Mouse (Mus musculus): ENCODE data around the gene Actn3. TPM values are rescaled to one million over a fixed set of nuclear protein-coding genes. Genes with fewer than 3 reads are reported as not detected.
A peak's percentile ranks its signal among the peaks of the same experiment; 100 is the strongest.
"Not testable (repeated sequence)": the region's sequence is repeated elsewhere in the genome, so short reads cannot be mapped to it uniquely, and the experiment has no call there.

The Actn3 gene
- polyA plus RNA-seq, 1 experiment from 2014 or later = 6.0 TPM

DNA sequence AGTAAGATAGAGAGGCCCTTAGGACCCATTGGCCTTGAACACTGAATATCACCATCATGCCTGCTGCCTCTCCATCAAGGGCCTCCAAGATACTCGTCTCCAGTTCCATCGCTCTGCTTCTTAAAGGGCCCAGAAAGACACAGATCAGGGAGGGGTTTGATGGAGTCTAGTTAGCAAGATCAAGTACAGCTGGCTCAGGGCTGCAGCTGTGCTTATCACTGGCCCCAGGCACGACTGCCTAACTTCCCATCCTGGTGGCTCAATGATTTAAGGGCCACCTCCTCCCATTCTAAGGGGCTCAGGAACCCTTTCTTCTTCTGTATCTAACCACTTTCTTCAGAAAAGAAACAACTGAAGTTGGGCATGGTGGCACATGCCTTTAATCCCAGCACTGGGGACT lies 14.1 kb upstream of the Actn3 start:
- H3K9me3 ChIP-seq = no peaks in the 10 kb centered on the region
- no peak for ATAC-seq (ENCODE audit: insufficient number of reproducible peaks, insufficient read depth, low FRiP score, low TSS enrichment)
- no peak overlapping the region for H3K4me3 ChIP-seq
- no peaks in the 10 kb centered on the region for H3K4me1 ChIP-seq
- H3K4me2 ChIP-seq (replicated peaks) = no peak overlapping the region
- no peak overlapping the region for H3K27ac ChIP-seq
- WGBS = 76% methylated on average over 3 of the region's 3 CpGs
- H3K9ac ChIP-seq = no peak overlapping the region
- no peaks in the 10 kb centered on the region for H3K27me3 ChIP-seq
- peaks cover 15% of the 10 kb centered on the region for H3K36me3 ChIP-seq

DNA sequence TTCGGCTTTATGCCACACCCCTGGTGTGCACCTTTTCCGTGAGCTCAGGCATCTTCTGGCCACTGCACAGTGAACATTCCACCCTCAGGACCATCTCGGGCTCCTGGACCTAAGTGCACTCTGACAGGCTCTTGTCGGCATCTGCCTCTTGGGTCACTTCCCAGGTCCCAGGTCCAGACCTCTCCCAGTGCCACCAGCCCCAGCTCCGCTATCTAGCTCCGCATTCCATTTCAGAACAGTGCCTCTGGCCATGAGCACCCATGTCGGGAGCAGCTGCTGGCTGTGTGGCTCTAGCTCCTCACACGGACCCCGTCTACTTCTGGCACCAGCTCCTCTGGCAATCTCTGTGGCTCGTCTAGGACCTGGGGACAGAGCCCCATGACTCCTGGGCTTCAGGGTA lies 12.1 kb upstream of the Actn3 start:
- H3K4me3 ChIP-seq = no peak overlapping the region
- H3K9me3 ChIP-seq = no peaks in the 10 kb centered on the region
- H3K9ac ChIP-seq = no peak overlapping the region
- peaks cover 15% of the 10 kb centered on the region for H3K36me3 ChIP-seq
- no peak overlapping the region for H3K4me2 ChIP-seq (replicated peaks)
- no peak for ATAC-seq (ENCODE audit: insufficient number of reproducible peaks, insufficient read depth, low FRiP score, low TSS enrichment)
- no peaks in the 10 kb centered on the region for H3K27me3 ChIP-seq
- H3K4me1 ChIP-seq = no peaks in the 10 kb centered on the region
- 81% methylated on average over 10 of the region's 10 CpGs for WGBS
- no peak overlapping the region for H3K27ac ChIP-seq

DNA sequence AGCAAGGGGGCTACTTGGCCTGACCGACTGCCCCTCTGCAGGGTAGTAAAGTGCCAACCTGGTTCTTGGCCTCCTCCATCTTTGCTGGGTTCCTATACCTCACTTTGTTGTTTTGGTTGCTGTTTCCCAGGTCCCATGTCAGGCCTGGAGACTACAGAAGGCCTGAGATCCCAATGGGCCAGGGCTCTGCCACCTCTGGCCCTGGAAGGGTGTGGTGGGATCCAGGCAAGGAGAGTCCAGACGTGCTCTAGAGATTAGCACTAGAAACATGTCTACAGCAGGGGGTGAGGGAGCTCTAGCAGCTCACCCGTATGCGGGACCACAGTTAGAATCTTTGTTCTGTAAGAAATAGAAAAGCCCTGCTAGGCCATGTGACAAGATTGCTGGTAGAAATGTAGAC lies 6.3 kb upstream of the Actn3 start:
- Histone ChIP-seq H3K36me3 (no peaks in the 10 kb centered on the region), H3K4me2 (replicated peaks) (no peak overlapping the region), H3K9me3 (no peaks in the 10 kb centered on the region), H3K9ac (no peak overlapping the region), H3K27me3 (no peaks in the 10 kb centered on the region), H3K4me3 (no peak overlapping the region), H3K27ac (no peak overlapping the region), H3K4me1 (0 out of 2 replicates have a peak, but pooled peaks cover 4% of the 10 kb centered on the region)
- no peak for ATAC-seq (ENCODE audit: insufficient number of reproducible peaks, insufficient read depth, low FRiP score, low TSS enrichment)
- 79% methylated on average over 4 of the region's 4 CpGs for WGBS

DNA sequence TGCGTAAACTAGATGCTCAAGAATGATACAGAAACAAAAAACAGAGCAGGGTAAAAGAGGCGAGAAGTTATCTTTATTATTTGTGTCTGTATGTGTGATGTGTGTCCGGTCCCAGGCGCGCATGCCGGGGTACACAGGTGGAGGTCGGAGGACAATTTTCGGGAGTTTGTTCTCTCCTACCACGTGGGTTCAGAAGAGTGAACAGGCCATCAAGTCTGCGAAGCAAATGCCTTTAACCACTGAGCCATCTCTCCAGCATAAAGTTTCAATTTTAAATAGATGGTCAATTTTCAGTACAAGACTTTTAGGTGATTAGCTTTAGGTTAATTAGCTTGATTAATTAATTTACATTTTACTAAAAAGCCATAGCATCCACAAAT lies 1.6 kb upstream of the Actn3 start:
- ATAC-seq (ENCODE audit: insufficient number of reproducible peaks, insufficient read depth, low FRiP score, low TSS enrichment) = no peak
- Histone ChIP-seq H3K4me3 (peak overlapping the region; percentile 86), H3K9me3 (no peaks in the 10 kb centered on the region), H3K27ac (no peak overlapping the region), H3K9ac (peak overlapping the region; percentile 75; the same call in 1 of the 2 replicates), H3K36me3 (no peaks in the 10 kb centered on the region), H3K4me1 (peaks cover 14% of the 10 kb centered on the region; the same call in 1 of the 2 replicates), H3K27me3 (no peaks in the 10 kb centered on the region), H3K4me2 (replicated peaks) (peak overlapping the region; percentile 97)
- WGBS = 50% methylated on average over 10 of the region's 10 CpGs

DNA sequence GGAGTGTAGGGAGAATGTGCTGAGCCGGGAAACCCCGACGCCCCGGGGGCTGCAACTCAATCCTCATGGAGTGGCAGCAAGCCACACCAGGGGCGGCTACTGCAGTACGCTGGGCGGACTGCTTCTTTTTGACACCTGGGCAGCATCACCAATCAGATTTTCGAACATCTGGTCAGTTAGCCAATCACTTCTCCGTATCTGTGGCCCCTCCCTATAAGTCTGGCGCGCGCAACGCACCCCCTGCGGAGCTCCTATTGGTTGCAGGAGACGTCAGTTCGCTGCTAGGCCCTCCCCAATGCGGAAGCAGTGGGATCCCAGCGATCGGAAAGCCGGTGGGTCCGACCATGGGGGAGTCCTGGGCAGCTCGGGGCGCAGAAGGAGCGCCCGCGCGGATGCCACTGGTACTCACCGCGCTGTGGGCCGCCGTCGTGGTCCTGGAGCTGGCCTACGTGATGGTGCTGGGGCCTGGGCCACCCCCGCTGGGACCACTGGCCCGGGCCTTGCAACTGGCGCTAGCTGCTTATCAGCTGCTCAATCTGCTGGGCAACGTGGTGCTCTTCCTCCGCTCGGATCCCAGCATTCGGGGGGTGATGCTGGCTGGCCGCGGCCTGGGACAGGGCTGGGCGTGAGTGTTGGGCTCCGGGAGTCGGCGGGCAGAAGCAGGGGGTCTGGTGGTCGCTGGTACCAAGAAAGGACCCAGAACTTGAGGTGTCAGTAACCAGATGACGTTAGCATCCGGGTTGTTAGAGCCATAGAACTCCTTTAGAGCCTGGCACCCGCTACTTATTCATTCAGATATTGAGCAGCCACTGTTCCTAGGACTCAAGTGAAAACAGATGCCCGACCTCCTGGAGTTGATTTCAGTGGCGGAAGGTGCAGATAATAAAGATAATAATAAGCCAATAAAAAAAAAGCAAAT lies 955 bp upstream of the Actn3 start, which contains the start of gene Zdhhc24:
TSS of gene Zdhhc24 (plus strand) at position 264 of the 919 bp plus-strand sequence.
- peak within 1 kb of the TSS; percentile 86 for H3K4me3 ChIP-seq
- peaks cover 14% of the 10 kb centered on the region; the same call in 1 of the 2 replicates for H3K4me1 ChIP-seq
- H3K9me3 ChIP-seq = no peaks in the 10 kb centered on the region
- peak within 1 kb of the TSS; percentile 74 for H3K27ac ChIP-seq
- H3K36me3 ChIP-seq = no peaks in the 10 kb centered on the region
- ATAC-seq (ENCODE audit: insufficient number of reproducible peaks, insufficient read depth, low FRiP score, low TSS enrichment) = peak; percentile 93
- no peaks in the 10 kb centered on the region for H3K27me3 ChIP-seq
- H3K9ac ChIP-seq = peak within 1 kb of the TSS; percentile 75
- peak within 1 kb of the TSS; percentile 97 for H3K4me2 ChIP-seq (replicated peaks)
- WGBS = 1% methylated on average over 52 of the region's 52 CpGs

DNA sequence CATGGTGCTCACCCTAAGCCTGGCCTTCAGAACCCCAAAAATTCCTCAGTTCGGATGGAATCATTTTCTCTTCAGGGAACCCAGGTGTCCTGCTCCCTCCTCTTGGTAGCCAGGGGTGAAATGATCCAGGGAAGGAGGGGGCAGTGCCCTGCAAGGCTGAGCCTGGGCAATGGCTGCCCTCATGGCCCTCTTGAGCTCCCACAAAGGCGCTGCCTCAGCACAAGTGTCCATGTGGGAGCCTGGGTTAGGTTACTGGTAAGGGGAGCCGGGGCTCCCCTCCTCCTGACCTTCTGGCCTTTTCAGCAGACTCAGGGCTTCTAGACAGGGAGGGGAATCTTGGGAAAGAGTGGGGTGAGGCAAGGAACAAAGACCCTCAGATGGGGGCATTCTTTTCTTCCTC lies 954 bp downstream of the Actn3 start:
- Histone ChIP-seq H3K36me3 (no peaks in the 10 kb centered on the region), H3K27ac (no peak overlapping the region), H3K9me3 (no peaks in the 10 kb centered on the region), H3K4me1 (peaks cover 14% of the 10 kb centered on the region; the same call in 1 of the 2 replicates), H3K27me3 (no peaks in the 10 kb centered on the region), H3K4me3 (no peak overlapping the region), H3K9ac (no peak overlapping the region), H3K4me2 (replicated peaks) (no peak overlapping the region)
- 70% methylated on average over 3 of the region's 3 CpGs for WGBS
- ATAC-seq (ENCODE audit: insufficient number of reproducible peaks, insufficient read depth, low FRiP score, low TSS enrichment) = no peak

DNA sequence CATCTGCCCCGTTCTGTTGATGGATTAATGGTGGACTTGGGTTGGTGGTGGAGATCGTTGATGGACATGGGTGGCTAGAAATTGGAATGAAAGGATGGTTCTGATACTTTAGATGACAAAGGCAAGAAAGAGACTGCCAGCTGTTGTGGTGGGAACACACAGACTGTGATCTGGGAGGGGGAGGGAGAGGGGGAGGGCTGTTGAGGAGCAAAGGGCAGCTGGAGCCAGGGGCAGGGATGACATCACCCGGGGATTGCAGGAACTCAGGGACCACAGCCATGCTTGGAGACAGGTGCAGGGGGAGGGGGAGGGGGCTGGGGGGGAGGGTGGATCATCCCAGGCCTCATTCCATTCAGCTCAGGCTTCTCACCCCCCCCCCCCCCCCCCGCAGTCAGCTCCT lies 1.5 kb downstream of the Actn3 start:
- no peak overlapping the region for H3K9ac ChIP-seq
- H3K9me3 ChIP-seq = no peaks in the 10 kb centered on the region
- 66% methylated on average over 3 of the region's 4 CpGs for WGBS
- ATAC-seq (ENCODE audit: insufficient number of reproducible peaks, insufficient read depth, low FRiP score, low TSS enrichment) = no peak
- H3K4me3 ChIP-seq = no peak overlapping the region
- H3K4me2 ChIP-seq (replicated peaks) = no peak overlapping the region
- H3K4me1 ChIP-seq = peaks cover 14% of the 10 kb centered on the region; the same call in 1 of the 2 replicates
- H3K36me3 ChIP-seq = no peaks in the 10 kb centered on the region
- H3K27me3 ChIP-seq = no peaks in the 10 kb centered on the region
- no peak overlapping the region for H3K27ac ChIP-seq

DNA sequence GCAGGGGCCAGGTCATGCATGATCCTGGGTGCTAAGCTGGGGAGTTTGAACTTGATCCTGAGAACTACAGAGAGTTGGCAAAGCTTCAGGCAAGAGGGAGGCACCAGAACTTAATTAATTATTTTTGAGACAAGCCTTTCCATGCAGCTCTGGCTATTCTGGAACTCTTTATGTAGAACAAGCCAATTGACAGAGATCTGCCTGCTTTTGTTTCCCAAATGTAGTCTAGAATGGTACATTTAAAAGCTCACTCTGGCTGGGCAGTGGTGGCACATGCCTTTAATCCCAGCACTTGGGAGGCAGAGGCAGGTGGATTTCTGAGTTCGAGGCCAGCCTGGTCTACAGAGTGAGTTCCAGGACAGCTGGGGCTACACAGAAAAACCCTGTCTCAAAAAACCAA lies 3.1 kb downstream of the Actn3 start:
- H3K27ac ChIP-seq; H3K4me3 ChIP-seq; H3K27me3 ChIP-seq; H3K9me3 ChIP-seq; ATAC-seq (ENCODE audit: insufficient number of reproducible peaks, insufficient read depth, low FRiP score, low TSS enrichment); H3K4me2 ChIP-seq (replicated peaks); H3K36me3 ChIP-seq; H3K9ac ChIP-seq: not testable (repeated sequence)
- 70% methylated on average over 1 of the region's 1 CpGs for WGBS
- H3K4me1 ChIP-seq = peaks cover 14% of the 10 kb centered on the region; the same call in 1 of the 2 replicates

DNA sequence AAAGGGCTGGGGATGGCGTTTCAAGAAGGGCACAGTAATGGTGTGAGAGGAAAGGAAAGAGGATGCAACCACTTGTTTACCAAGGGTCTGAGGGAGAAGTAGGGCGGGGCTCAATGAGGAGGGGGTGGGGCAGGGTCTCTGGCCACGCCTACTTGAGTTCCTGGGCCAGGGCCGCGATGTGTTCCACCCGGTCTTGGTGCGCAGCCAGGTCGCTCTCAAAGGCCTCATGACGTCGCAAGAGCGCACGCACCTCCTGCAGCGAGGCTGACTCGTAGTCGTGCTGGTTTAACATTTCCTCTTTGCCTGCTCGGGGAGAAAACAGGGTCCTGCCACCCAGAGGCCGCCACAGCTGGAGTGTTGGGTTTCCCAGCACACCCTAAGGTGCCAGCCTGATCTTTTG lies 12.6 kb downstream of the Actn3 start:
- Histone ChIP-seq H3K9me3 (no peaks in the 10 kb centered on the region), H3K4me1 (no peaks in the 10 kb centered on the region), H3K27me3 (peaks cover 18% of the 10 kb centered on the region), H3K4me2 (replicated peaks) (peak overlapping the region; percentile 14; the same call in 1 of the 2 replicates), H3K4me3 (no peak overlapping the region), H3K27ac (no peak overlapping the region), H3K36me3 (no peaks in the 10 kb centered on the region), H3K9ac (no peak overlapping the region)
- no peak for ATAC-seq (ENCODE audit: insufficient number of reproducible peaks, insufficient read depth, low FRiP score, low TSS enrichment)
- WGBS = 5% methylated on average over 17 of the region's 17 CpGs

DNA sequence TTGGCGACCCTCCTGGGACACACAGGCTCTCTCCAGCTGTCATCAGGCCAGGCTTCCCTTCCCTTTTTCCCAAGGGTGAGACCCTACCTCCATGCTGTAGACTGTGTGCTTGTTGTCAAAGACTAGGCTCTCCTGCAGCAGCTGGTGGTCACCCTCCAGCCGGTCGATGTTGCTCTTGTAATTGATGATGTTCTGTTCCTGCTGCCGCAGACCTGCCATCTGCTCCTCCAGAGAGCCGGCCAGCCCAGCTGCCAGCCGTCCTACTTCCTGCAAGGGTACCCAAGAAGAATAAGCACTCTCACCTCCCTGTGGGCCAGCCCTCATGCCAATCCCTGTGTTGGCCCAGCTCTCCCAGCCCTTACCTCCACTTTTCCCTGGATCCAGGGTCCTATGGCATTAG lies 14.7 kb downstream of the Actn3 start:
- no peak overlapping the region for H3K4me2 ChIP-seq (replicated peaks)
- H3K4me1 ChIP-seq = no peaks in the 10 kb centered on the region
- H3K4me3 ChIP-seq = no peak overlapping the region
- H3K27ac ChIP-seq = no peak overlapping the region
- no peaks in the 10 kb centered on the region for H3K9me3 ChIP-seq
- ATAC-seq (ENCODE audit: insufficient number of reproducible peaks, insufficient read depth, low FRiP score, low TSS enrichment) = no peak
- H3K9ac ChIP-seq = no peak overlapping the region
- H3K36me3 ChIP-seq = peaks cover 4% of the 10 kb centered on the region; the same call in 1 of the 2 replicates
- 77% methylated on average over 6 of the region's 6 CpGs for WGBS
- H3K27me3 ChIP-seq = peaks cover 12% of the 10 kb centered on the region

DNA sequence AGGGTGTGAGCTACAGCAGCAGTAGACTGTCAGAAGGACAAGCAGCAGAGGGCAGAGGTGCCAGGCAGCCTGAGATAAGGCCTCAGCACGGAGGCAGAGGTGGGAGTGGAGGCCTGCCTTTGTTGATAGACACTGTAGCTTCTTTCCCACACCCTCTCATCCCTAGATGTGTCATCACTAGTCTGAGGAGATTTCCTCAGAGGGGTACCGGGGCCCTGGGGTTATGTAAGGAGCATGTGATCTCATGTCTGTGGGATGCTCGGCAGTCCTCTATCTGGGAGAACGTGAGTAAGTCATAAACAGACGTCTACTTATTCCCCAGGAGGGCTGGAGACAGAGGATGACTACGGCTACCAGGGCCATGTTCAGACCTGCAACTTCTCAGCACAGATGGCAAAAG lies 18.6 kb downstream of the Actn3 start:
- ATAC-seq (ENCODE audit: insufficient number of reproducible peaks, insufficient read depth, low FRiP score, low TSS enrichment) = no peak

DNA sequence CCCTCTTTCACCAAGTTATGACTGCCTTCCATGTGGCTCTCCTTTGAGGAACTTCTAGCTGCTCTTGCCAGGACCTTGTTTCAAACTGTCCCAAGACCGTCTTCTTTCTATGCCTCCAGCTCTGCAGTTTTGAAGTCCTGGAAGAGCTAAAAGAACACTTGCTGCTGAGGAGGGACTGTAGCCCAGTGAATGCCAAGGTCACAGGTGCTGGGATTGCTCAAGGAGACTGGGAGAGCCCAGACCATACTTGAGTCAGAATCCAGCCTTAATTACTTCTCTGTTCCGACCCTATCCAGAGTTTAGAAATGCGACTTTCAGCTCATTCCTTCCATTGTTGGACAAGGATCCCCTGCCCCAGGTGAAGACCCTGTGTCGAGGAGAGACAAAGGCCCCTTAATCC lies 21.8 kb downstream of the Actn3 start:
- Histone ChIP-seq H3K9me3 (no peaks in the 10 kb centered on the region), H3K27ac (no peak overlapping the region), H3K27me3 (no peaks in the 10 kb centered on the region), H3K36me3 (peaks cover 9% of the 10 kb centered on the region; the same call in 1 of the 2 replicates), H3K9ac (peak overlapping the region; percentile 82; the same call in 1 of the 2 replicates), H3K4me2 (replicated peaks) (peak overlapping the region; percentile 99), H3K4me3 (peak overlapping the region; percentile 65), H3K4me1 (peaks cover 8% of the 10 kb centered on the region)
- 63% methylated on average over 4 of the region's 4 CpGs for WGBS
- no peak for ATAC-seq (ENCODE audit: insufficient number of reproducible peaks, insufficient read depth, low FRiP score, low TSS enrichment)

More for the DNA sequence above, 18.6 kb downstream of the Actn3 start:
- Histone ChIP-seq H3K4me3 (no peak overlapping the region), H3K4me1 (peaks cover 8% of the 10 kb centered on the region), H3K27ac (no peak overlapping the region), H3K36me3 (peaks cover 9% of the 10 kb centered on the region; the same call in 1 of the 2 replicates), H3K27me3 (no peaks in the 10 kb centered on the region), H3K9me3 (no peaks in the 10 kb centered on the region), H3K9ac (no peak overlapping the region; the same call in 1 of the 2 replicates), H3K4me2 (replicated peaks) (no peak overlapping the region)
- WGBS = 75% methylated on average over 6 of the region's 6 CpGs
